Mouse (Mus musculus) intestine, embryonic 16.5 days (tissue): ENCODE measurements at regions not wholly inside any gene's neighbourhood (a gene's known extent, or its start where the extent isn't known, plus 50 kb on each side); places are given as distances from the start of the nearest gene placed in this dataset.

Experiments used
- ATAC-seq: fragments of 200-750 bp; cut with Nextera tagmentation; 2 replicates; pipeline ENCODE4 v1.8.0; 2017; ENCODE audit warnings: moderate TSS enrichment, moderate library complexity
- H3K27ac ChIP-seq: fragments of 300-500 bp; sonication (generic); 2 replicates; pipeline ENCODE4 v1.5.1; 2014; ENCODE audit warnings: mild to moderate bottlenecking, low read length
- H3K27me3 ChIP-seq: fragments of 300-500 bp; sonication (generic); replicated peaks from 2 replicates; pipeline ENCODE4 v1.6.1; 2014; ENCODE audit warnings: low read length, control low read depth, mixed read lengths; ENCODE audit not compliant: control insufficient read depth, insufficient read depth
- H3K36me3 ChIP-seq: fragments of 300-500 bp; sonication (generic); 2 replicates; pipeline ENCODE4 v1.6.1; 2014; ENCODE audit warnings: low read length, control low read depth; ENCODE audit not compliant: control insufficient read depth, insufficient read depth
- H3K4me1 ChIP-seq: fragments of 300-500 bp; sonication (generic); 2 replicates; pipeline ENCODE4 v1.6.1; 2014; ENCODE audit warnings: low read length, control low read depth, mixed read lengths; ENCODE audit not compliant: control insufficient read depth, insufficient read depth
- H3K4me2 ChIP-seq: fragments of 300-500 bp; sonication (generic); 2 replicates; pipeline ENCODE4 v1.6.1; 2014; ENCODE audit warnings: low read depth, low read length, control low read depth
- H3K4me3 ChIP-seq: fragments of 300-500 bp; sonication (generic); 2 replicates; pipeline ENCODE4 v1.5.1; 2014; ENCODE audit warnings: mild to moderate bottlenecking, low read length
- H3K9ac ChIP-seq: fragments of 300-500 bp; sonication (generic); 2 replicates; pipeline ENCODE4 v1.6.1; 2014; ENCODE audit warnings: low read depth, low read length
- H3K9me3 ChIP-seq: fragments of 300-500 bp; sonication (generic); 2 replicates; pipeline ENCODE4 v1.6.1; 2016; ENCODE audit warnings: low read length, control low read depth; ENCODE audit not compliant: control insufficient read depth
- WGBS: fragments of 180-500 bp; shearing (Covaris S2); extraction: QIAGEN DNeasy Blood & Tissue Kit; methylation state at CpG from one replicate; pipeline ENCODE4 v1.1.7; 2014; 5-methylcytosine and 5-hydroxymethylcytosine counted together

GRCm38 (mm10) chr1:117519498-117520032 lies 177.4 kb upstream of the Gm28363 start:
- Histone ChIP-seq H3K36me3 (no peaks in the 10 kb centered on the region), H3K4me2 (no peak overlapping the region), H3K27me3 (no peaks in the 10 kb centered on the region), H3K9me3 (no peaks in the 10 kb centered on the region), H3K9ac (no peak overlapping the region), H3K4me1 (no peaks in the 10 kb centered on the region), H3K27ac (no peak overlapping the region), H3K4me3 (no peak overlapping the region)
- 24% methylated on average over 5 of the region's 5 CpGs for WGBS
- ATAC-seq: no peak
